Mouse (Mus musculus): ENCODE data around the gene Cyp1a2.

The Cyp1a2 gene

DNA sequence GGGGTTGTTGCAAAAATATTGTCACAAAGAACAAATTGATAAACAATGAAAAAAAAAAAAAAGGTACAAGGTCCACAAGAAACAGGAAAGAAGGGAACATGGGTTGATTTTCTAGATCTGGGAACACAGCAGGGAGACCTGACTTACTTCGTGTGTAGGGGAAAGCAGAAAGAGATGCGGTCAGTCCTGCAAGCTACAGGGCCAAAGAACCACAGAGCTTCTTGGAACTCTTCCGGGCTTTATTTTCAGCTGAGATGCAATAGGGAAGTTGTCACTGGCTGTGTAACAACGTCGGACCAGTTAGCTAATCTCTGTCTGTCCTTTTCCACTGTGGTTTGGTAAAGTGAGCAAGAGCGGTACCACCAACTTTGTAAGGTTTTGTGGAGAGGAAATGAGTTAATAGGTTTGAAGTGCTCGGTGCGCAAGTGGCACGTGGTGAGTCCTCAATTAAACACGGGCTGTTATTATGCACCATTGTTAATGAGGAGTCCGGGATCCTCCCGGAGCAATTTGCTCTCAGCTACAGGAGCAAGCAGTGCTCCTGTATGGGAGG lies 36.9 kb downstream of the Cyp1a2 start:
- 56% methylated on average over 12 of the region's 12 CpGs for WGBS

DNA sequence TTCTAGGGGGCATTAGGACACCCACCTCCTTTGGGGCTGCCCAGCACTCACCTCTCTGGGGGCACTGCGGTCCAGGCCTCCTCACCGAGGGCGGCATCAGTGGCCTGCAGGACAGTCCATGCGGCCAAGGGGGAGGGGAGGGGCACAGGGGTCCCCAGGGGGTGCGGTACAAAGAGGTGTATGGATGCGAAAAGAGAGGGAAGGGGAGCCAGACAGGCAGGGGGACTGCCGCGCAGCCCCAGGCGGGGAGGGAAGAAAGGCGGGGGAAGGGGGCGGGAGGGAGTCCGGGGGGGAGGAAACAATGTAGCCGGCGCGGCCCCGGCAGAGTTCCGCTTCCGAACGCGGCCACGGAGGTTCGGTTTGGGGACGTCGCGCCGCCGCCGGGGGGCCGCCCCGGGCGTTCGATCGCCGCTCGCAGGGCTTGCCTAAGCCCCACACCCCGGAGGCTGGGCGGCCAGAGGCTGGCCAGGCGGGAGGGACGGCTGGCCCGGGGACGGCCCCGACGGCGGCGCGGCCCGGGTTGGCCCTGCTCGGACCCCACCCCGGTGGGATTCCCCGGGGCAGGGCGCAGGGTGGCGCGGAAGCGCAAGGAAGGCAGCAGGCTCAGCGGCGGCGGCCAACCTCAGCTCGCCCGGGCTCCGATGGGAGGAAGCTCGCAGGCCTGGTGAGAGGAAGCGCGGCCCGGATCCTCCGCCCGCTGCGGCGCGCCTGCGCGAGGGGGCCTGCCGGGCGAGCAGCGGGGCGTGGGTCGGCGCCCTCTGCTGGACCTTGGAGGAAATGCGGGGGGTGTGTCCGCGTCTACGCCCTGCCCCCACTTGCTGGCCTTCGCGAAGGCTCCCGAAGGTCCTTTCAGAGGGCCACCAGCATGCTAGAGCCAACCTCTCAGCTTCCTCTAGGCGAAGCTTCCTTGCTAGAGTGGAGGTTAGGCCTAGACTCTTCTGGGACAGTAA lies 38.3 kb downstream of the Cyp1a2 start:
- 1% methylated on average over 80 of the region's 85 CpGs for WGBS

DNA sequence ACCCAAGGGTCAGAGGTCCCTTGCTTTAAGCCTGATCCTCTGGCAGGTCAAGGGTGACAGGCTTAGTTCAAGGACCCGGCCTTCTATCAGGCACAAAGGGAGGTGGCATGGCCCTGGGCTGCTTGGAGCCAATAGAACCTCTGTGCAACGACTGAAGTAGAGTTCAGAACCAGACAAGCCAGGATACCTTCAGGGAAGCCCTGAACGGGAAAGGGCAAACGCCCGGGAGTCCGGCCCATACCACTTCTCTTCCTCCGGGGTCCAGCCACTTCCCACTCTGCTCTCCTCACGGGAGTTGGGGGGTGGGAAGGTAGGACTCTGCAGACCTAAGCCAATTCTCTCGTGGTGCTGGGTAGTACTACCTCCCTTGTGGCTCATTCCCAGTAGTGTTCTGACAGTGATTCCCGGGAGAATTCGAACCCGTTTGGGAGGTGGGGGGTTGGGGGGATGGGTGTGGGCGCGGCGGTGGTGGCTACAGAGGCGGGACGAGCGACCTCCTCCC lies 39.0 kb downstream of the Cyp1a2 start:
- WGBS, result 2% methylated on average over 18 of the region's 18 CpGs

DNA sequence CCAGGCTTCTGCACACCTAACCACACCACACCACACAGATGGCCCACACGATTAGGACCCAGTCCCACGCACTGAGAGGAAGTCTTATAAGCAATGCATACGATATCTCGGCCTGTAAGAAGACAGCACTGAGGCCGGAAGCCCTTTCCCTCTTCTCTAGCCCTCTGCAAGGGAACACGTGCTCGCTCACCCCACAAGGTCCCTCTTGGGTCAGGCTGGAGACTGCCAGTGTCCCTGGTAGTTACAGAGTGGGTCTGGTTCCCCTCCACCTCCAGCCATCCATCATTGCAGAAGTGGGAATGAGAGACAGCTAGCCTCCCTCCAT lies 39.7 kb downstream of the Cyp1a2 start:
- 49% methylated on average over 7 of the region's 7 CpGs for WGBS

- 52% methylated on average over 9 of the region's 9 CpGs for WGBS
Measured at GRCm38 (mm10) chr9:57643169-57643855, 40.2 kb downstream of the Cyp1a2 start.

DNA sequence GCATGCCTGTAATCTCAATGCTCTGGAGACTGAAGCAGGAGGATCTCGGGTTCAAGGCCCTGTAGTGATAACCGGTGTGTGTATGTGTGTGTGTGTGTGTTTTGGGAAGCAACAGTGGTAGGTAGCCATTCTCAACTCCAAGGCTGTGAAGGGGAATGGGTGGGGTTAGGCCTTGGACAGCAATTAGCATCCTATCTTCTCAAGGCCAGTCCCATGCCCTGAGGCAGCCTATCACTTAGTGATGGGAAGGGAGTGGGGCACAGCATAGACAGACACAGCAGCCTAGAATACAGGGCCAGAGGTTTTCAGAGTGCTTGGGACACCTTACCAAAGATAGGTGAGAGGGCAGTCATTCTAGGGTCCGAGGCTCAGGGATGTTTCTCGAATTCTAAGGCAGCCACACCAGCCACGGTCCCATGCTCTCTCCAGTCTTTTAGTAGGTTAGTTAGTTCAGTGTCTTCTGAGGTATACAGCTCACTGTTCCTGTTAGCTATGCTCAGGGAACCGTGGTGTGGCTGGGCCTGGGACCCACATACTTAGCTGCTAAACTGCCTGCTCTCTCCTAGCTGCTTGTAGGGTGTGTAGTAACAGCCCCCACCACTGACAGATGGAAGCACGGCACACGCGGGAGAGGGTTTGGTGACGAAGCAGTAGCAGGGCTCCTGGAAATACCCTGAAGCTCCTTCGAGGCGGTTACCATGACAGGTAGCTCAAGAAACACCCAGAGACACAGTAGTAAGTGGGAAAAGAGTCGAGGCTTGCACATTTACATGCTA lies 41.5 kb downstream of the Cyp1a2 start:
- 51% methylated on average over 13 of the region's 13 CpGs for WGBS

DNA sequence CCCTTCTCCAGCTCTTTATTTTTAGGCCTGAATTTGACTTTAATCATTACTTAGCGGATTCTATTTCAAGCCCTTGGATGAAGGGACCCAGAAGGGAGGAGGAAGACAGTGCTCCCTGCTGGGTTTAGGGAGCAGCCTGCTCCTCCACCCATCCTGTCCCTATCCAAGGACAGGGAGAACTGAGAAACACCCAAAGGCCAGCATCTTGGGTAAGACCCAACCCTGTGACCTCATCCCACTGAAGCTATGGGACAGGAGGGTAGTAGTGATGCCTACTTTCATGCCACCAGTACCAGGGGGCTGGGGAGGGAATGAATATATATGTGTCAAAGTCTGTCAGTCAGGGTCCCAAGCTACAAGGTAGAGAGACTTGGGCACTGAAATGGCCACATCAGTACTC lies 42.5 kb downstream of the Cyp1a2 start:
- WGBS, result 46% methylated on average over 1 of the region's 1 CpGs

DNA sequence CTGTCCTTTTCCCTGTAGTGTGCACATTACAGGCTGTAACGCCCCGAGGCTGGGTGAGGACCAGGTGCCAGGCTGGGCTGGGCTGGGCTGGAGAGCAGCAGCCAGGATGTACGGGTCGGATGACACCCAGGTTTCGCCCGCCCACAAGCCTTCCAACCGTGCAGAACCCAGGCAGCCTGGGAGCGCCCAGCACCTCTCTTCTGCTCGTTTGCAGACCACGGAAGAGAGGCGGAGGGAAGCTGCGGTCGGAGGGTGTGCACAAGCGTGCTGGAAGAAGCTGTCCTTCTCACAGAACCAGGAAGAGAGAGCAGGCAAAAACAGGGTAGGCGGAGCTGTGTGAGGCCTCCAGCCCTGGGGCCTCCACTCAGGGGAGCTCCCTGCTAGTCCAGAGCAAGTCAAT lies 43.1 kb downstream of the Cyp1a2 start:
- 33% methylated on average over 15 of the region's 15 CpGs for WGBS

- WGBS, result 60% methylated on average over 5 of the region's 5 CpGs
Measured at GRCm38 (mm10) chr9:57639661-57640328, 43.7 kb downstream of the Cyp1a2 start.

GRCm38 (mm10) chr9:57638651-57639459 lies 44.6 kb downstream of the Cyp1a2 start:
- WGBS, result 49% methylated on average over 8 of the region's 8 CpGs

DNA sequence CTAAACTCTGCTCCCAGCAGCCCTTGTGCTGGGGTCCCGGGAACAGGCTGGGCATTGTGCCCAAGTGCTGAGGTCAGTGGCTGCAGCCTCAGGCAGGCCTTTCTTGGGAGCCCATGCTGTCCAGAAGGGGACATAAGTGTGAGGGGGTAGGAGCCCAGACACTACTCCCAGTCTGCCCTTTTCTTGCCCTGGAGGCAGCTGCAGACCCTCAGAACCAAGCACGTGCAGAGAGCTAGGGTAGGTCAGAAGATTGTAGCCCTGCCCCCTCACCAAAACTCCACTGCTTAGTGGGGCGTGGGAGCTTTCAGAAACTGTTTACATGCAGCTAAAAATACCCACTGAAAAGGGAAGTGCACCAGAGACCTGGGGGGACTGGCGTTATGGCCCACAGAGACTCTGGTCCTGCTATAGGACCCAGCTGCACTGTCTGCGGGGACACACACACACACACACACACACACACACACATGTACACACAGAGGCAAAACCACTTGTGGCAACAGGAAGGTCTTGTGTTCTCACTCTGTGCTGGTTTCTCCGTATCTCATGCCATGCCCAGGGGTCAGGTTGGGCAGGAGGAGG lies 45.7 kb downstream of the Cyp1a2 start:
- WGBS, result 19% methylated on average over 6 of the region's 6 CpGs

DNA sequence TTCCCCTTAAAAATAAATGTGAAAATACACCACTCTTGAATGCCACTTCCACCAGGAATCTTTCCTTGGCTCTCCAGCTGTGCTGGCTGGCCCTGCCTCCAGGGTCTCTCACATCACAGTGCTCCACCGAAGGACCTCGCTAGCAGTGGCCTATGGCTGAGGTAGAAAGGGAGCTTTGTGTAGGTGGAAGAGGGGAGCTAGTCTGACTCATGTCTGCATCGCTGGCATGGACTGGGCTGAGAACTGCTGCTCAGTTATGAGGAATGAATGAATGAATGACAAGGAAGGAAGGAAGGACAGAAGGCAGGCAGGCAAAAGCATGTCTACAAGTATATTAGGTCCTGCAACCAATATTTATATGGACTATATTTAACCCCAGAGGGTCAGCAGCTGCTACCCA lies 46.2 kb downstream of the Cyp1a2 start:
- WGBS, result 8% methylated on average over 3 of the region's 3 CpGs

DNA sequence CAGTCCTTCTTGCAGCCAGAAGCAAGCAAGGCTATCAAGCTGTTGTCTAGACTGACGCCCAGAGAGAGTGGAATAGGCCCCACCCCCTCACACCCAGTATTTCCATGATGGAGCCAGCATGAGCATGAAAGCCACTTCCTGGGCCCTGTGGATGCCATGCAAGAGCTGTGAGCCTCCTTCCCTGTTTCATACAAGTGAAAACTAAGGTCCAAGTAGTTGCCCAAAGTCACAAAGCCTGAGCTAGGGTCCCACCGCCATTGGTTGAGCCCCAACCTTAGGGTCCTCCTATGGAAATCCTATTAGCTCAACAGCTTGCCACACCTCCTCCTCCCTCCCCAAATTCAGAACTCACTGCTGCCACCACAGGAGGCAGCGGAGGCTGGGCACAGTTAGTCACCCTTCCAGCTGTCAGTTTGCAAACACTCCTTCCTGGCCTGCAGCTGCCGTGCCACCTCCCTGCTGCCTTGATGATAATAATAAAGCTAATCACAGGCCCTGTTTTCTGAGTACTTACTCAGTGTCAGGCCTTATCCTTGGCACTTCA lies 50.0 kb downstream of the Cyp1a2 start:
- 26% methylated on average over 4 of the region's 4 CpGs for WGBS

GRCm38 (mm10) chr9:57629118-57629874 lies 54.2 kb downstream of the Cyp1a2 start:
- 67% methylated on average over 14 of the region's 14 CpGs for WGBS

DNA sequence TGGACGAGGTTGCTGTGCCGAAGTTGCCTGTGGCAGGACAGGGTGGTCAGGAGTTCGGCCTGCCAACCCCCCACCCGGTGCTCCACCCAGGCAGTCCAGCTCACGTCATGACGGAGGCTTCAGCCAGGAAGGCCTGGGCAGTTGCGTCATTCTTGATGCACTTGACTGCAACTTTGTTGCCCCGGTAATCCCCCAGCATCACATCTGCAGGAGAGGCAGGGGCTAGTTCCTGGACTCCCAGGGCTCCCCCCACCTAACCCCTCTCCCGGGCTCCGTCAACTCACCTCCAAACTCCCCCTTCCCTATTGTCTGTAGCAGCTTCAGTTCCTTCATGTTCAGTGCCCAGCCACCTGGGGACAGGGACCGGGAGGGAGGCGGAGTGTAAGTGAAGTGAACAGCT lies 54.8 kb downstream of the Cyp1a2 start:
- 89% methylated on average over 12 of the region's 12 CpGs for WGBS

GRCm38 (mm10) chr9:57627892-57628291 lies 55.6 kb downstream of the Cyp1a2 start:
- 94% methylated on average over 11 of the region's 11 CpGs for WGBS

GRCm38 (mm10) chr9:57627191-57627590 lies 56.3 kb downstream of the Cyp1a2 start:
- WGBS, result 88% methylated on average over 17 of the region's 17 CpGs
